Mouse (Mus musculus) T-cell, adult 2 months (primary cell): Measurements from ENCODE around the gene Chd3.
A peak's percentile ranks its signal among the peaks of the same experiment; 100 is the strongest.
"Not testable (repeated sequence)": the region's sequence is repeated elsewhere in the genome, so short reads cannot be mapped to it uniquely, and the experiment has no call there.

Experiments used
- DNase-seq: peaks from one replicate; pipeline ENCODE4 v3.0.0; 2022; ENCODE audit warnings: low spot score

Chd3 gene

GRCm38 (mm10) chr11:69323667-69324111, 45.5 kb downstream of the Chd3 start, which contains the start of the genes Cntrob and Trappc1:
TSS of gene Cntrob (minus strand) at chr11:69323775.
TSS of gene Trappc1 (plus strand) at chr11:69323980.
- DNase-seq = peak; percentile 100

GRCm38 (mm10) chr11:69322693-69323471, 46.3 kb downstream of the Chd3 start:
- DNase-seq = no peak

- no peak for DNase-seq
Observed at GRCm38 (mm10) chr11:69322010-69322409, 47.2 kb downstream of the Chd3 start.

- no peak for DNase-seq
Observed at GRCm38 (mm10) chr11:69321580-69321979, 47.6 kb downstream of the Chd3 start.

GRCm38 (mm10) chr11:69318000-69318399, 51.2 kb downstream of the Chd3 start:
- DNase-seq = not testable (repeated sequence)

- DNase-seq = no peak
Observed at GRCm38 (mm10) chr11:69316361-69316760, 52.8 kb downstream of the Chd3 start.

GRCm38 (mm10) chr11:69311266-69311665, 57.9 kb downstream of the Chd3 start:
- no peak for DNase-seq

- no peak for DNase-seq
Observed at GRCm38 (mm10) chr11:69306039-69306438, 63.2 kb downstream of the Chd3 start.

GRCm38 (mm10) chr11:69305291-69305690, 63.9 kb downstream of the Chd3 start:
- no peak for DNase-seq

- no peak for DNase-seq
Observed at GRCm38 (mm10) chr11:69302817-69303216, 66.4 kb downstream of the Chd3 start.

- no peak for DNase-seq
Observed at GRCm38 (mm10) chr11:69298231-69298630, 71.0 kb downstream of the Chd3 start.

GRCm38 (mm10) chr11:69297799-69298198, 71.4 kb downstream of the Chd3 start:
- DNase-seq = no peak

- no peak for DNase-seq
Observed at GRCm38 (mm10) chr11:69295286-69295685, 73.9 kb downstream of the Chd3 start.
